Mouse (Mus musculus): ENCODE measurements around the gene Alpl.

DNA sequence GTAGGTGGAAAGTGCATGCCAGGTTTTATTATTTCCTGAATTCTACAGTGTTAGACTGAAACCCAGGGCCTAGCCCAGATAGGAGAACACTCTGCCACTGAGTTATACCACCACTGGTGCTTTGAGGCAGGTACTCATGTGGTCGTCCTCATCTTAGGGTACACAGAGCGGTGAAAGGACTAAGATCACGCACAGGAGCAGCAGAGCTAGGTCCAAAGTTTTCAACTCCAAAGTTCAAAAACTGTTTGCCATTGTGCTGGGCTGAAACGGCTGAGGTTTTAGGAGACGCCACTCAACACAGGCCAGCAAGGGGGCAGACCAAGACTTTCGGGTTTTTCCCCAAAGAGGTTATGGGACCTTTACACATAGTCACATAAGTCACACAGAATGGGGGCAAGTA is 21.7 kb downstream of the Alpl start:
- TF ChIP-seq CTCF (conservative IDR thresholded peaks at IDR 0.05; ENCODE audit: low read length) (no peak), NANOG (IDR thresholded peaks at IDR 0.05; ENCODE audit: borderline replicate concordance, low read length) (no peak)

Data from E14TG2a.4 (cell line).